Mouse (Mus musculus) bone marrow, adult 2 months (tissue): ENCODE measurements around the gene Dennd5b.

Experiments
- CTCF ChIP-seq: fragments of 200-500 bp; IDR thresholded peaks from 2 replicates; pipeline ENCODE4 v1.5.1; 2011; ENCODE audit warnings: low read length, control low read depth; ENCODE audit not compliant: control insufficient read depth, insufficient read depth
- POLR2A ChIP-seq: fragments of 200-500 bp; IDR thresholded peaks from 2 replicates; pipeline ENCODE4 v1.6.1; 2011; ENCODE audit warnings: low read depth, mild to moderate bottlenecking, control low read depth, low read length, borderline replicate concordance; ENCODE audit not compliant: control insufficient read depth

DNA sequence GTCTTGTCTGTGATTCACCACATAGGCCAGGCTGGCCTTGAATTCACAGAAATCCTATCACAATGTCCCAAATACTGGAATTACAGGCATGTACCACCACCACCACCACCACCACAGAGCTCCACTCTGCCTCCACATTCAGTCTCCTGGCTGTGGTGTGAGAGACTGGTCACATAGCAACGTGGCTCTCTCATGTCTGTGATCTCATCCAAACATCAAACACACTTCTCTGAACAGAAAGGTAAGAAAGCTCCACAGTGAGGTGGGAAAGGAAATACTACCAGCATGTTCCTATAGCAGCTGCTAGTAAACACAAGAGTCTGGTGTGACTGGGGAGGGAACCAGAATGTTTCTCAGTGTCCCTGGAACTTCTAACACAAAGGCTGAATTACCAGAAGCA, 140.2 kb downstream of the Dennd5b start:
- TF ChIP-seq POLR2A, result no peak
- no peak for TF ChIP-seq CTCF
